ENCODE assay signal across 8 mouse cellular contexts in genomic region chr2:128698140-128698692, GRCm38 (mm10). TPM values are rescaled to one million over a fixed set of nuclear protein-coding genes. Genes with fewer than 3 reads are reported as not detected.
DNase-seq lines count a peak whose midpoint lies in the region; ATAC-seq and TF ChIP-seq lines count a peak whose summit lies in the region.

No protein-coding gene starts in this region.

- peak overlapping the region; percentile 72 for H3K4me3 ChIP-seq in ES-Bruce4 (ENCODE audit: low read depth, low read length)
- H3K4me3 ChIP-seq in forebrain, embryonic 15.5 days = peak overlapping the region; percentile 46
- peak overlapping the region; percentile 60 for H3K4me3 ChIP-seq in liver, embryonic 15.5 days (replicated peaks)
- peak overlapping the region; percentile 61 for H3K4me3 ChIP-seq in neural tube, embryonic 11.5 days (ENCODE audit: low read depth, low read length)
- H3K4me3 ChIP-seq in testis, adult 2 months (ENCODE audit: control insufficient read depth, low read depth, low read length) = peak overlapping the region; percentile 83

- 1% methylated on average over 14 of the region's 14 CpGs for WGBS in forebrain, embryonic 15.5 days
- WGBS in liver, embryonic 15.5 days (ENCODE audit: insufficient replicate concordance) = 0% methylated on average over 14 of the region's 14 CpGs
- under 1% methylated on average over 14 of the region's 14 CpGs for WGBS in neural tube, embryonic 11.5 days

- H3K27me3 ChIP-seq in ES-Bruce4 (ENCODE audit: control insufficient read depth, insufficient read depth, low read length, poor library complexity, severe bottlenecking) = no peaks in the 10 kb centered on the region
- H3K27me3 ChIP-seq in forebrain, embryonic 15.5 days = peaks cover 17% of the 10 kb centered on the region; the same call in 1 of the 2 replicates
- peaks cover 53% of the 10 kb centered on the region for H3K27me3 ChIP-seq in liver, embryonic 15.5 days
- H3K27me3 ChIP-seq in neural tube, embryonic 11.5 days (ENCODE audit: control insufficient read depth, insufficient read depth, low read length) = no peaks in the 10 kb centered on the region
- H3K27me3 ChIP-seq in testis, adult 2 months (ENCODE audit: control insufficient read depth, insufficient read depth, low read length) = no peaks in the 10 kb centered on the region

- no peaks in the 10 kb centered on the region for H3K36me3 ChIP-seq in ES-Bruce4 (ENCODE audit: control insufficient read depth, insufficient read depth, low read length, poor library complexity, severe bottlenecking)
- no peaks in the 10 kb centered on the region for H3K36me3 ChIP-seq in forebrain, embryonic 15.5 days
- H3K36me3 ChIP-seq in liver, embryonic 15.5 days (replicated peaks) = no peaks in the 10 kb centered on the region
- no peaks in the 10 kb centered on the region for H3K36me3 ChIP-seq in neural tube, embryonic 11.5 days (ENCODE audit: control insufficient read depth, insufficient read depth, low read length)
- H3K36me3 ChIP-seq in testis, adult 2 months (ENCODE audit: control insufficient read depth, insufficient read depth, low read length) = no peaks in the 10 kb centered on the region

- no peaks in the 10 kb centered on the region for H3K4me1 ChIP-seq in ES-Bruce4 (ENCODE audit: control insufficient read depth, insufficient read depth, low read length)
- peaks cover 23% of the 10 kb centered on the region for H3K4me1 ChIP-seq in forebrain, embryonic 15.5 days
- H3K4me1 ChIP-seq in liver, embryonic 15.5 days (replicated peaks) = peaks cover 7% of the 10 kb centered on the region; the same call in 1 of the 2 replicates
- no peaks in the 10 kb centered on the region for H3K4me1 ChIP-seq in neural tube, embryonic 11.5 days (ENCODE audit: control insufficient read depth, insufficient read depth, low read length)
- H3K4me1 ChIP-seq in testis, adult 2 months (ENCODE audit: control insufficient read depth, insufficient read depth, low read length) = peaks cover 12% of the 10 kb centered on the region

- no peak for TF ChIP-seq EP300 in ES-Bruce4 (IDR thresholded peaks at IDR 0.05; ENCODE audit: insufficient read depth, low read depth, low read length)

- DNase-seq in heart, postnatal 14 days = peak; percentile 87 to 91
- peak; percentile 91 to 94 for DNase-seq in kidney, postnatal 4 days
- peak; percentile 87 for DNase-seq in neural tube, embryonic 11.5 days (ENCODE audit: low spot score)

- TF ChIP-seq POLR2A in ES-Bruce4 (IDR thresholded peaks at IDR 0.05; ENCODE audit: insufficient read depth, low read length) = no peak
- TF ChIP-seq POLR2A in testis, adult 2 months (IDR thresholded peaks at IDR 0.05; ENCODE audit: control insufficient read depth, low read depth, low read length) = no peak

- ATAC-seq in cerebellum, adult (ENCODE audit: insufficient number of reproducible peaks, low FRiP score, low TSS enrichment) = 0 out of 2 replicates have a peak, but pooled peaks have one; percentile 47
- peak; percentile 91 for ATAC-seq in forebrain, embryonic 15.5 days (replicated peaks)
- ATAC-seq in liver, embryonic 15.5 days (ENCODE audit: insufficient read depth) = peak; percentile 76
- ATAC-seq in neural tube, embryonic 11.5 days (ENCODE audit: insufficient read depth, low FRiP score, low TSS enrichment) = peak; percentile 89

- H3K27ac ChIP-seq in ES-Bruce4 (ENCODE audit: insufficient read depth, low read length) = no peak overlapping the region
- 0 out of 2 replicates have a peak overlapping the region, but pooled peaks have one; percentile 27 for H3K27ac ChIP-seq in forebrain, embryonic 15.5 days (replicated peaks)
- H3K27ac ChIP-seq in liver, embryonic 15.5 days (replicated peaks) = peak overlapping the region; percentile 6; the same call in 1 of the 2 replicates
- no peak overlapping the region for H3K27ac ChIP-seq in neural tube, embryonic 11.5 days (ENCODE audit: low read depth, low read length)
- peak overlapping the region; percentile 87 for H3K27ac ChIP-seq in testis, adult 2 months (ENCODE audit: control insufficient read depth, insufficient read depth, low read depth, low read length)

- H3K9ac ChIP-seq in ES-Bruce4 (ENCODE audit: low read depth, poor library complexity, severe bottlenecking) = no peak overlapping the region
- peak overlapping the region; percentile 45 for H3K9ac ChIP-seq in forebrain, embryonic 15.5 days (replicated peaks)
- H3K9ac ChIP-seq in liver, embryonic 15.5 days = no peak overlapping the region
- peak overlapping the region; percentile 55 for H3K9ac ChIP-seq in neural tube, embryonic 11.5 days (ENCODE audit: low read length)

- H3K4me2 ChIP-seq in forebrain, embryonic 15.5 days (replicated peaks) = peak overlapping the region; percentile 93
- peak overlapping the region; percentile 55 for H3K4me2 ChIP-seq in liver, embryonic 15.5 days
- peak overlapping the region; percentile 90 for H3K4me2 ChIP-seq in neural tube, embryonic 11.5 days (ENCODE audit: low read depth)

- H3K9me3 ChIP-seq in ES-Bruce4 (replicated peaks; ENCODE audit: control insufficient read depth, insufficient read depth, low read length, poor library complexity, severe bottlenecking) = no peaks in the 10 kb centered on the region
- no peaks in the 10 kb centered on the region for H3K9me3 ChIP-seq in forebrain, embryonic 15.5 days
- H3K9me3 ChIP-seq in liver, embryonic 15.5 days (replicated peaks) = no peaks in the 10 kb centered on the region
- H3K9me3 ChIP-seq in neural tube, embryonic 11.5 days (ENCODE audit: control insufficient read depth, low read length) = no peaks in the 10 kb centered on the region

- intact Hi-C loops in heart, postnatal 14 days (cut with DNase I) = loop anchor here (1.0 to 10.0 kb wide), 3 partner anchors 47 to 237 kb away; no protein-coding TSS in a partner anchor

- peak; percentile 82 for TF ChIP-seq CTCF in ES-Bruce4 (IDR thresholded peaks at IDR 0.05; ENCODE audit: low read depth, low read length)
- TF ChIP-seq CTCF in testis, adult 2 months (IDR thresholded peaks at IDR 0.05; ENCODE audit: control insufficient read depth, insufficient read depth, insufficient replicate concordance, low read depth, low read length) = peak; percentile 69; the same call in 1 of the 2 replicates

RNA-seq across cellular contexts. Expression of gene Mertk, which starts 0.5 kb away (rescaled TPM):
- polyA plus RNA-seq in ES-Bruce4 (2011; ENCODE audit: insufficient read depth, insufficient read length, low read depth, missing spikeins) = 1.9 and 2.2 TPM in 2 replicates
- polyA plus RNA-seq in forebrain, embryonic 15.5 days (2015; fragmentation: Nextera tagmentation; extraction: Ambion mirVana) = 0.65 and 0.91 TPM in 2 replicates
- 1 to 10 TPM; 6.5 to 8.0 TPM for total RNA-seq in heart, postnatal 14 days (2021)
- 5.3 and 5.9 TPM in 2 replicates for polyA plus RNA-seq in liver, embryonic 15.5 days (2015; fragmentation: Nextera tagmentation; extraction: Ambion mirVana)
- 4.0 and 5.0 TPM in 2 replicates for polyA plus RNA-seq in neural tube, embryonic 11.5 days (2014; fragmentation: Nextera tagmentation; extraction: Ambion mirVana)
- 1.8 and 2.2 TPM in 2 replicates for polyA plus RNA-seq in testis, adult 2 months (2012; rRNA removed)

RNA-seq across cellular contexts. Expression of gene Anapc1, which starts 11.0 kb away (rescaled TPM):
- 139 and 144 TPM in 2 replicates for polyA plus RNA-seq in ES-Bruce4 (2011; ENCODE audit: insufficient read depth, insufficient read length, low read depth, missing spikeins)
- polyA plus RNA-seq in forebrain, embryonic 15.5 days (2015; fragmentation: Nextera tagmentation; extraction: Ambion mirVana) = 54.9 and 58.6 TPM in 2 replicates
- total RNA-seq in heart, postnatal 14 days (2021) = 10 to 100 TPM; 50.6 to 51.0 TPM
- 23.4 and 24.6 TPM in 2 replicates for polyA plus RNA-seq in liver, embryonic 15.5 days (2015; fragmentation: Nextera tagmentation; extraction: Ambion mirVana)
- polyA plus RNA-seq in neural tube, embryonic 11.5 days (2014; fragmentation: Nextera tagmentation; extraction: Ambion mirVana) = 94.1 and 98.8 TPM in 2 replicates
- polyA plus RNA-seq in testis, adult 2 months (2012; rRNA removed) = 29.5 and 29.9 TPM in 2 replicates

Comparison
In these comparisons a context has a peak if more than half of its experiments do, and no peak if none do; other contexts are left out.
1. H3K27ac ChIP-seq: peak in forebrain, embryonic 15.5 days (single experiment), liver, embryonic 15.5 days (single experiment) and testis, adult 2 months (single experiment); none in ES-Bruce4 (single experiment) and neural tube, embryonic 11.5 days (single experiment).
2. H3K9ac ChIP-seq: peak in forebrain, embryonic 15.5 days (single experiment) and neural tube, embryonic 11.5 days (single experiment); none in ES-Bruce4 (single experiment) and liver, embryonic 15.5 days (single experiment).
3. Peak in every context shown above with its lines, with median percentiles within 50 percentile points of each other: H3K4me3 ChIP-seq, ATAC-seq, H3K4me2 ChIP-seq and DNase-seq.